Mouse (Mus musculus) adrenal gland, postnatal 4 days (tissue): ENCODE data around the gene Spata9. TPM values are rescaled to one million over a fixed set of nuclear protein-coding genes. Genes with fewer than 3 reads are reported as not detected.
"Not testable (repeated sequence)": the region's sequence is repeated elsewhere in the genome, so short reads cannot be mapped to it uniquely, and the experiment has no call there.

ENCODE experiments used
- DNase-seq, 2 experiments: peaks; one replicate each; pipeline ENCODE4 v3.0.0; 2021 to 2022; ENCODE audit warnings: low spot score in 2 of 2, mixed read lengths in 2 of 2
- long read RNA-seq, 2 experiments: library from polyadenylated mRNA; stranded (forward); transcript quantifications; one replicate each; pipeline ENCODE4 v2.0.0; 2021
- total RNA-seq, 2 experiments: library from RNA; stranded (reverse); gene quantifications; 2 replicates each; pipeline ENCODE4 v1.2.3; 2021

Spata9 gene
- total RNA-seq: under 1 TPM in 1 of 2 experiments, not detected in 1; 0.48 TPM
- long read RNA-seq, experiment 1: 0 reads
- long read RNA-seq, experiment 2: 0 reads

GRCm38 (mm10) chr13:75966850-75967249 lies at the start of gene Spata9:
Gene Spata9, plus strand, starts transcription at chr13:75967150.
- no peak for DNase-seq

DNA sequence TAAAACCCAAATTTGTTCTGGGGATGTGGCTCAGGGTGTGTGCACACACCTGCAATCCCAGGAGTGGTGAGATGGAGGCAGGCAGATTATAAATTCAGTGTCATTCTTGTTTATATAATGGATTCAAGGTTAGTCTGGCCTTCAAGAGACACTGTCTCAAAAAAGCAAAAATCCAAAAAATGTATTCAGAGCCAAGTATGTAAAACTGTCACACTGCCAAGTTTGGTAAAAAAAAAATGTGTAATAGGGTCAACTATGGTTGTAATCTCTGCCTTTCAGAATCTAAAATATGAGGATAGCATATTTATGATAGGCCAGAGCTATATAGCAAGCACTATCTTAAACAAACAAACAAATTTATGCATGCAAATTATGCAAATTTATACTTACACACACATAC lies 39.0 kb upstream of the Spata9 start:
- no peak for DNase-seq

DNA sequence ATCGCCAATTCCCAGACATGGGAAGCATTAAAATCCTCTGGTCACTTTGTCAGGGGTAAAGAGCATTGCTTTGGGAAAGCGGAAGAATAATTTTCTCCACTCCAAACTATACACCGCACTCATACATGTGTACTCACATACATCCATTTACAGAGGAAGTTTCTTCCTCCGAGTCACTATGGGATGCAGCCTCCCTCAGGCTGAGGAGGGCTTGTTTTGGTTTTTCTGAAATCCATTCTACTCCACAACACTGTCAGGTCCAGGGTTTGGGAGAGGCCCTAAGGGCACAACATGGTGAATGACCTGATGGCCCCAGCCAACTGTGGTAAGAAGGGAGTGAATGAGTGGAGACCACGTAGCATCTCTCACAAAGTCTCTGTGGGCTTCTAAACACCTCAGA lies 37.9 kb upstream of the Spata9 start:
- not testable (repeated sequence) for DNase-seq

DNA sequence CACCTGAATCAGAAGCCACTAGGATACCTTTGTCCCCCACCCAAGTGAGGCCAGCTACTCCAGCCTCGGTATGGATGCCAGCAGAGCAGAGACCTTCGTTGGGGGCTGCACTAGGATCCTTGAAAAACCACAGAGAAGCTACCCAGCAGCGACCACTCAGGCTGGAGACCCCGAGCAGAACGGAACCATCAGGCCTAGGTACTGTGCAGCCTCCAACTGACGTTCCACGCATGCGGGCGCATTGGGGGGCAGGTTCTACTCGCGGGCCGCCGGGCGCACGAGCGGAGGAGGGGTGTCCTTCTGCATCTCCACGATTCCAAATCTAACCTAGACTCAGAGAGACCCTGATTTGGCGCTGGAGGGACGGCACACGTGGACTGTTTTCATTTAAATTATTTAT lies 36.9 kb upstream of the Spata9 start:
- no peak for DNase-seq

DNA sequence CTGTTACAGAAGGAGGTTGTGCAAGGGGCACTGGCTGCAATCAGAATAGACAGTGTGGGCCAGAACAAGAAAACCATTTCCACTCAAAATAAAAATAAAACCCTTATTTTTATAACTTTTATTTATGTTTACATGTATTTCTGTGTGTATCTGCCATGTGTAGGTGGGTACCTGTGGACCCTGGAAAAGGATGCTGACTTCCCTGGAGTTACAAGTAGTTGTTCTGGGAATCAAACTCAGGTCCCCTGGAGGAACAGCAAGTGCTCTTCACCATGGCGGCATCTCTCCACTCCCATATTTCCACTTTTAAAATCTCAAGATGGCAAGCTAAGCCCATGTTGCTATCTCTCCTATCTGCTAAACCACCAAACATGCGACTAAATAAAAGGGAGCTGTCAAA lies 36.3 kb upstream of the Spata9 start:
- DNase-seq: no peak

- DNase-seq: no peak
These were observed 35.9 kb upstream of the Spata9 start for GRCm38 (mm10) chr13:75931073-75931472.

- no peak for DNase-seq
These were observed 33.7 kb upstream of the Spata9 start for GRCm38 (mm10) chr13:75933287-75933686.

- no peak for DNase-seq
These were observed 28.1 kb upstream of the Spata9 start for GRCm38 (mm10) chr13:75938866-75939265.

DNA sequence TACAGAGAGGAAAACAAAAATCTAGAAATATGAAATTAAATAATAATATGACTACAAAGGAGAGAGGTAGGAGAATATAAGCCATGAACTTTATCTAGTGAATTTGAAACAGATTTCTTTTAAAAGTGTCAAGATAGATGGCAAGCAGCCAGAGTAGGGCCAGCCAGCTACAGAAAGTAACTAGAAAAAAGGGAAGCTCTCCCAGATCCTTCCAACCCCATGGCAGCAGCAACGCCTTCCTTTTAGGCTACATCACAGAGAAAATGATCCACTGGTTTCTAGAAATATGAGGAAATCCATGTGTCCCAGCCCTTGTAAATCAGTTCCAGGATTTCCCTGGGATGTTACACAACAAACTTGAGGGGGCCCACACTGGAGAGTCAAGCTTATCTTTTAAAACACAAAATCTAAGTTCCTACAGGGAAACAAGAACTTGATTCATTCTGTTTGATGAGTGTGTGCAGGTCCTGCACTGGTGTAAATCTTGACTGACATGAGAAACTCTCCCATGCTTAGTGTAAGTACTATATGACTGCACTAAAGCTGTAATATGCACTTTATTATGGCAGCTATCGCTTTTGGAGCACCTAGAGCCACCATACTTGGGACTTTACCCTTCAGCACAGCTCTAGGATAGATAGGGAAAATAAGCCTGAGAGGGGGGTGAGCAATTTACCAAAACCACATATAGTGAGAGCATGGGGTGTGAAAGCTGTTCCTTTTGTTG lies 26.0 kb upstream of the Spata9 start:
- DNase-seq: no peak

DNA sequence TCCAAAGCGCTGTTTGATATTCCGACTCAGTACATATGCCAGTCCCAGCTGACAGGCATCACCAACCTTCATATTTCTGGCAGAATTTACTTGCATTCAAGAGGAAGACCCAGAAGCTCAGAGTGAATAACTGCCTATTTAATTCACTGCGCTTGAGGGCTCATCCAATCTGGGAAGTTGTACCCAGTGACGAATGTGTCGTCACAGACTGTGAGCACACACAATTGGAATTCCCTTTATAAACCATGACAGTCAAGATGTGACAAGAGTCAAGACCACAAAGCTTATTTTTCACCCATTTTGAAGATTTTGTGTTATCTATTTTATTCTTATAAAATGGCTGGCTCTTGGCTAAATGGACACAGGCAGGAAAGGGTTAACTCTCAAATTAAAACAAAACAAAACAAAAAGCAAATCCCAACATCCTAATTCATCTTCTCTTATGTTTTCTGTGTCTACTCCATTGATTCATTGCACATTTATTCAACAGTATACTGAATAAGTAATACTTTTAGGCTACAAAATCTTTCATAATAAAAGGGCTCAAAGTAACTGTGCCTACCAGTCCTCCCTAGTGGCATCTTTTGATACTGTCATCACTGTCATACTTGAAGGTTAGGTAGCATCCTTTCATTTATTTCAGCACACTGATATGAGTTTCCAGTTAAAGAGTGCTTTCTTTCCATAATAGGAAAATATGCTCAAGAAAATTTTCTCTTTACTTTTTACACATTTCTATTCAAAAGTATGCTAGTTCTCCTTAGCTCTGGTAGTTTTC lies 25.2 kb upstream of the Spata9 start:
- no peak for DNase-seq

DNA sequence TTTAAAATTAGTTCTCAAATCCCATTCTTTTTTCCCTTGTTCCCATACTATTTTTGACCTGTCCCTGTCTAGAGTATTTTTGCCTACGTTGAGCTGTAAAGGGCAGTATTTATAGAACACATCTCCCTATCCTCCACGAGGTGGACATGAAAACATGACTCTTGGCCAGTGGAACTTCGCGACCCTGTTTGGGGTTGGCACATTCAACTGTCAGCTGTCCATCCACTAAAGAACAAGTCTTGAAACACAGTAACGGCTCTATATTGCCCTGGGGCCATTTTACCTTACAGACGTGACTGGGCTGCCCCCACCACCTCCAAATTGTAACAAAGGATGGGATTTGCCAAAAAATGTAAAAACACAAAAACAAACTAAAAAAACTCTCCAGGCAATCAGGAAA lies 24.2 kb upstream of the Spata9 start:
- DNase-seq: no peak

- peak; percentile 49 to 58 for DNase-seq
These were observed 23.5 kb upstream of the Spata9 start, which contains the start of gene Rhobtb3 for GRCm38 (mm10) chr13:75943189-75944043. Gene Rhobtb3, minus strand, starts transcription at chr13:75943925.

GRCm38 (mm10) chr13:75944044-75944820 lies 22.7 kb upstream of the Spata9 start:
- DNase-seq: no peak

GRCm38 (mm10) chr13:75950295-75950694 lies 16.7 kb upstream of the Spata9 start:
- DNase-seq: no peak

DNA sequence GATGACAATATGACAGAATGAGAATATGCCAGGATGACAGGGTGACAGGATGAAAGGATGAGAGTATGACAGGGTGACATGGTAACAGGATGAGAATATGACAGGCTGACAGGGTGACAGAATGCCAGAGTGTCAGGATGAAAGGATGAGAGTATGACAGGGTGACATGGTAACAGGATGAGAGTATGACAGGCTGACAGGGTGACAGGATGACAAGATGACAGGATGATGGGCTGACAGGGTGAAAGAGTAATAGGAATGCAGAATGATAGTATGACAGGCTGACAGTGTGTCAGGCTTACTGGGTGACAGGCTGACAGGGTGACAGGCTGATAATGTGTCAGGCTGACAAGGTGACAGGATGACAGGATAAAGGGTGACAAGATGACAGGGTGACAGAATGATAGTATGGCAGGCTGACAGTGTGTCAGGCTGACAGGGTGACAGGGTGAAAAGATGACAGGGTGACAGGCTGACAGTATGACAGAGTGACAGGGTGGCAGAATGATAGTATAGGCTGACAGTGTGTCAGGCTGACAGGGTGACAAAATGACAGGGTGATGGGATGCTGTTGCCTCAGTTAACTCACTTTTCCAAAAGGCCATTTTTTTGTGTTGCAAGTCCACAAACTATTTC lies 11.5 kb upstream of the Spata9 start:
- DNase-seq: no peak

DNA sequence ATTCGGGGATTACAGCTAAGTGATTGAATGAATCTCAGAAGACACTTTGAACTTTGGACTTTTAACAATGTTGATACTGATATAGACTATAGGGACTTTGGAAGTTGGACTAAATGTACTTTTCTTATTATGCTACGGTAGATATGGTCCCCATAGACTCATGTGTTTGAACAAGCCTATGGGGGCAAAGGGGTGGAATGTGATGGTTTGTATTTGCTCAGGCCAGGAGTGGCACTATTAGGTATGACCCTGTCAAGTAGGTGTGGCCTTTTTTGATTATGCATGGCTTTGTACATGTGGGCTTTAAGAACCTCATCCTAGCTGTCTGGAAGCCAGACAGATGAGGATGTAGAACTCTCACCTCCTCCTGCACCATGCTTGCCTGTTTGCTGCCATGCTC lies 7.5 kb downstream of the Spata9 start:
- DNase-seq: no peak

DNA sequence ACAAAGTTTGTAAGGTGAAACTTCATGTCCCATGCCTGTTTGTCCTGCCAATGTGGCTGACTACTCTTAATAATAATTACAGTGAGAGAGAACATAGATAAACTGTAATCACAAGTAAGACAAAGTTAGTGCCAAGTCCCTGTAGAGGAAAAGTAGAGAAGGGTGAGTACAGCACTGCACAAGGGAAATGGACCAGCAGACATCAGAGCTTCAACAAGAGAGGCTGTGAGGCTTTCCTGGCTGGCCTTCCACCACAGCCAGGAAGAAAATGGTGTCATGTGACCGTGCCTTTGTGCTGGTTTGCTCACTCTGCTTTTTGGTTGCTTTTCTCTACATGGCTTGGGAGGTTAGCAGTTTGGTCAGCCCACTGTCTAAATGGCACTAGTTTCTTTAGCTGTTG lies 8.7 kb downstream of the Spata9 start:
- DNase-seq: no peak

DNA sequence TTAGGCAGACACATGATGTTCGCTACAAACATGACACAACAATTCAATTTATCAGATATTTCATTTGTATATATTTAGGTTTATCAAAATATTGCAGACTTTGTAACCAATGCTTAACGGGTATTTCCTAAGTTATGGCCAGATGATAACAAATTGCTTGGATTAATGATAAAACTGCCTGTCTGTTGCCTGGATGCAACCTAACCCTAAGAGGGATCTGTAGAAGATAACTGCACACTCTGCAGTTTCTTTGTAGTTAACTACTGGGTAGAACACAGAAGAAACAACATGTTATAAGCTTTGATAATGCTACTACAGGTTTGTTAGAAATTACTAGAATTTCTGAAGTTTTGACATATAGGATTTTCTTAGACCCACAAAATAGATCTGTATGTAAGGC lies 9.3 kb downstream of the Spata9 start:
- no peak for DNase-seq

DNA sequence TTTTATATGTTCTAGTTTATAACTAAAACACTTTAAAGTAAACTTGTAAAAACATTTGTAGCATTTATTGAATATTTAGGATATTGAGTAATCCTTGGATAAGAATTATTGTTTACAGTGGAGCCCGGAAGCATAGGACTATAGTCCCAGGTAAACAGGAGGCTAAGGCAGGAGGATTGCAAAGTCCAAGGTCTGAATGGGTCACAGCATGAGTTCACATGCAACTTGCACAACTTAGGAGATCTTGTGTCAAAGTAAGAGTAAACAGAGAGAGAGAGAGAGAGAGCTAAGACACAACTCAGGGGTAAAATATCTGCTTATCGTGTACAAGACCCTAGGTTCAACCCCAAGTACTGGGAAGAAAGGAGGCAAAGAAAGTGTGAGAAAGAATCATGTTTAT lies 9.7 kb downstream of the Spata9 start:
- DNase-seq: no peak

DNA sequence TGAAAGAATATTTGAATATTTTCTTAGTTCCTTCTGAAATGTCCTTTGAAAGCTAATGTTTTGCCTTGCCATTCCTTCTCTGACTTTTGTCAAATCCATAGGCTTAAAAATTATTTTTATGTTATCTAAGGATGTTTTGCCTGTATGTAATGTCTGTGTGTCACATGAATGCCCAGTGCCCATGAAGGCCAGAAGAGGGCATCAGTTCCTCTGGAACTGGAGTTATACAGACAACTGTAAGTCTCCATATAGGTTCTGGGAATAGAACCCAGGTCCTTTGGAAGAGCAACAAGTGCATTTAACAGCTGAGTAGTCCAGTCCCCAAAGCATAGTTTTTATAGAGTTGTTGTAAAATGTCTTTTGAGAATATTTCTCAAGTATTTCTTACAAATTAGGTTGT lies 15.0 kb downstream of the Spata9 start:
- DNase-seq: no peak
